Mouse (Mus musculus) cortical plate, adult 2 months (tissue): ENCODE data around the gene Olfr1270. TPM values are rescaled to one million over a fixed set of nuclear protein-coding genes. Genes with fewer than 3 reads are reported as not detected.
"Not testable (repeated sequence)": the region's sequence is repeated elsewhere in the genome, so short reads cannot be mapped to it uniquely, and the experiment has no call there.

Experiments used
- H3K27ac ChIP-seq: fragments of 200-500 bp; 2 replicates; pipeline ENCODE4 v1.5.1; 2012; ENCODE audit warnings: low read length, control low read depth, inconsistent platforms; ENCODE audit not compliant: insufficient read depth
- H3K4me1 ChIP-seq: fragments of 200-500 bp; 2 replicates; pipeline ENCODE4 v1.6.1; 2011; ENCODE audit warnings: low read length; ENCODE audit not compliant: control insufficient read depth, insufficient read depth
- H3K4me3 ChIP-seq: fragments of 200-500 bp; 2 replicates; pipeline ENCODE4 v1.5.1; 2011; ENCODE audit warnings: mild to moderate bottlenecking, low read length, control low read depth; ENCODE audit not compliant: insufficient read depth
- CTCF ChIP-seq: fragments of 200-500 bp; IDR thresholded peaks from 2 replicates; pipeline ENCODE4 v1.5.1; 2011; ENCODE audit warnings: mild to moderate bottlenecking, control low read depth, low read length; ENCODE audit not compliant: insufficient read depth; ENCODE audit errors: extremely low read depth
- POLR2A ChIP-seq: fragments of 200-500 bp; IDR thresholded peaks from 2 replicates; pipeline ENCODE4 v1.6.1; 2011; ENCODE audit warnings: mild to moderate bottlenecking, low read length, control low read depth; ENCODE audit not compliant: insufficient read depth; ENCODE audit errors: extremely low read depth
- polyA plus RNA-seq: library from polyadenylated mRNA; depleted of rRNA; stranded (reverse); fragments of >200 nt; gene quantifications from 2 replicates; pipeline ENCODE4 v1.2.3, GENCODE M21; 2012; rRNA removed

The Olfr1270 gene
- not detected in 2 replicates for polyA plus RNA-seq

DNA sequence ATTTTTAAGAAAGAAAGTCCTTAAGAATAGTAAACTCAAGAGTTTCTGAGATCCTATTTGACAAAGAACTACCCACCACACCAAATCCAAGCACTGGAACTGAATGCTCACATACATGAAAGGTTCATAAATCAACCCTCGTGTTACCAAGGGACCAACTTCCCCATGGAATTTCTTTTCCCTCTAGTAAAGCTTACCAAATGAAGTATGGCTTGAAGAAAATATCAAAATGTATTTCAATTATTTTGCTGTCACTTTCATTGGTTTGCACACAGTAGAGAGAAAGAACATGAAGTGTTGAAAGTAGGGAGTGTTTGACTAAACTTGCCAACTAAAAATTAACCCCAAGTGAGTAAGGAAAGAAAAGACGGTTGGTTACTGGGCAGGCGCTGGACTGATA lies at the start of gene Olfr1270:
TSS of gene Olfr1270 (minus strand) at position 101 of the 400 bp plus-strand sequence.
- no peak within 1 kb of the TSS for H3K4me3 ChIP-seq
- H3K4me1 ChIP-seq, result no peaks in the 10 kb centered on the region
- H3K27ac ChIP-seq, result no peak within 1 kb of the TSS
- no peak for TF ChIP-seq CTCF
- TF ChIP-seq POLR2A, result no peak

DNA sequence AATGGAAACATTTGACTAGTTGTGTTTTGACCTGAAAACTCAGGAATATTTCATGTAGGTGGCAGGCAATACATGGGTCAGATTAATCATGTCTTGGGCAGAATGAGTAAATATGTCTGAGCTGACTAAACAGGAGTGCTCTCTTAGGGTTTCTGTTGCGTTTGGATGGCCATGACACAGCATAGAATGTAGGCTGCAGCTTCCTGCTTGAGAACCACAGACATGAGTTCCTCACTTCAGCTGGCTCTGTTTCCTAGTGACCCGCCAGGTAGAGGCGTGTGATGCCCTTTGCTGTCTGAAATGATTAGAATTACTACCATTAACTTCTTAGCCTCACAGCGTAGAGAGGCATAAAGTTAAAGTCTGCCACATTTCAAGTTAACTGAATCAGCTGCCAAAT lies 46.7 kb upstream of the Olfr1270 start:
- H3K4me1 ChIP-seq, H3K27ac ChIP-seq, H3K4me3 ChIP-seq: not testable (repeated sequence)

DNA sequence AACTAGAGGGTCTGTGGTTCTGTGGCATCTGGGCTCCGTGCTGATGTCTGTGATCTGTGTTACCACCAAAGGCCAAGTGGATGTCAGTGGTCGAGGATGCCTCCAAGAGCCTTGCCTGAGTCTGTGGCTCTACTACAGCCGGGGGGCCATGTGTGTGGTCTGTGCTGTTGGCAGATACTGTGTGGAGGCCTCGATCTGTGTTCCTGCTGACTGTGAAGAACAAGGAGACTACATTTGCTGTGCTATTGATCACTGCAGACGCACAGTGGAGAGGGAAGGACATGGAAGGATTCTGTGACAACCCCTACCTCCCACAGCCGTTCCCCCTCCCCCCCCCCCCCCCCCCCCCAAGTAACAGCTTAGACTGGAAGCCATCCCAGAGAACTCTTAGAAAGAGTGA lies 42.4 kb upstream of the Olfr1270 start:
- not testable (repeated sequence) for H3K27ac ChIP-seq, H3K4me1 ChIP-seq, H3K4me3 ChIP-seq

DNA sequence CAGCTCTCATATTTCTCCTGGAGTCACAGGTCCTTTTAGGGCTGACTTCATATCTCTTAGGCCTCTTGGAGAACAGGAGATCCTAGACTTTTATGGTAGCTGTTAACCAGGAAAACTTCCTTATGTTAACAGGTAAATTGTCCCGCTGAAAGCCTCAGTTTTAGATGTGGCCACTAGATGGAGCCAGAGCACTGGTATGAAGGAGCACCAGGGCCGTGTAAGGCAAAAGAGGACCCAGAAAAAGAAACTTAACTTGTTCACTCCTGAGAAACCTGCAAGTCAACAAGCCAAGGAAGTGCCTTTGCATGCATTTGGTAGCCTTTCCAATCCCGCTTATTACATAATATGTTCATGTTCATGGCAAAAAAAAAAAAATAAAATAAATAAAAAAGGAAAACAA lies 41.9 kb upstream of the Olfr1270 start:
- not testable (repeated sequence) for H3K4me1 ChIP-seq, H3K27ac ChIP-seq, H3K4me3 ChIP-seq

DNA sequence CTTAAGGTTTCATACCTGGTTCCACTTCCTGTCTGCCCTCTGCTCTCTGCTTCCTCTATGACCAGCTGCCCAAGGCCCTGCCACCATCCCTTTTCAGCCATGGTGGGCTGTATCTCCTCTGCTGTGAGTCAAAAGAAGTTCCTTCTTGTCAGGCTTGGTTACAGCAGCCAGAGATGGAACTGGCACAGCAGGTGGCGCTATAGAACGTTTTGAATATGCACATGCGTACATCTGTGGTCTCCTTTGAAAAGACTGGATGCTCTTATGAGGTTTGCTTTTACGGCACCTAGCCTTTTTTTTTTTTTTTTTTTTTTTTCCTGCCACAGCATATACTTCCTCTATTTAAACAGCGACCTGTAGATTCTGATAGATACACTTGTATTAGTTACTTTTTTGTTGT lies 34.2 kb upstream of the Olfr1270 start:
- H3K27ac ChIP-seq, H3K4me1 ChIP-seq, H3K4me3 ChIP-seq: not testable (repeated sequence)

DNA sequence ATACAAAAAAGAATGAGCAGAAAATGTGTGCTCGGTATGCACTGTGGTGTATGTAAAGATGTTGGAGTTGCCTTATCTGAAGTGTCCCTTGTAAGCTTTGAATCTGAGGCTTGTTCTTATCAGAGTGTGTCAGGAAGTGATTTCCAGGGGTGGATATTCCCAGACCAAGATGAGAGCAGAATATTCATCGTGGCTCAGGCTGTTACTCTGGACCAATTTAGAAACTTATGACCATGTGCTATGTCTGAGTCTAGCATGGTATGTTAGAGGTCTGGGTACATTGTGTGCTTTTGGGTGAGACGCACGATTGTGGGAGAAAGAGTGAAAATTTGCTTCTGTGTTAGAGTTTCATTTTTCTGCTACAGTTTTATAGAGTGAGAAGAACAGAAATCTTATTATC lies 33.2 kb upstream of the Olfr1270 start:
- not testable (repeated sequence) for H3K27ac ChIP-seq, H3K4me1 ChIP-seq, H3K4me3 ChIP-seq

DNA sequence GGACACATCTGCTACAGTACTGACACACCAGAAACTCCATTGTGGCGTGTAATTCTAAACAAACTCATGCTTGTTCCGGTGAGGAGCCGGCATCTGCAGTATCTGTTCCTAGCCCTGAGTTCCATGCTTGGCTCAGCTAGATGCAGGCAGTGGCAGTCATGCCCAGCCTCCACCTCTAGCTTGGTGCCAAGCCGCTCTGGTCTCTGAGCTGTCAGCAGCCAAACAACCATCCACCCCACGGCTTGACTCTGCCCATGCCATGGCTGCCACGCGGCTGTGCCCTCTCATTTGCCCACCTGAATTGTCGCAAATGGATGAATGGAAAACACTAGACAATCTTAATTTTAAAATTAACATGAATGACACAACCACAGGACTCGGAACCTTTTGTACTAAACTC lies 1.0 kb upstream of the Olfr1270 start:
- H3K4me1 ChIP-seq, result no peaks in the 10 kb centered on the region
- no peak overlapping the region for H3K27ac ChIP-seq
- H3K4me3 ChIP-seq, result no peak overlapping the region
- TF ChIP-seq POLR2A, result no peak
- TF ChIP-seq CTCF, result no peak

DNA sequence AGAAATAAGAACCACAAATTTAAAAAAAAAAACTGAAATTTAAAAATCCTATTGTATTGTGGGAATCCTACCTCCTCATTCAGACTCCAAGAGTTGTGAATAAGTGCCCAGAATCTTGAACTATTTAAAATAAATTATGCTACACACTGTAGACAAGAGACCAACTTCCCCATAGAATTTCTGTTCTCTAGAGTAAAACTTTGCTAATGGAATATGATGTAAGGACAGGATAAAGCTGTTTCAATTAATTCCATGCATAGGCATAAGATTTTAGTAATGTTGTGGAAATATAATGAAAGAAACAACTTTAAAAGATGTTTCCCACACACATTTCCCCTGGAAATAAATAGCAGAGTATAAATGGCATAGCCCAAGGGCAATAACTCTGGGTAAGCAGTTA lies 10.7 kb downstream of the Olfr1270 start, which contains the start of gene Olfr32:
TSS of gene Olfr32 (minus strand) at position 101 of the 400 bp plus-strand sequence.
- no peak for TF ChIP-seq CTCF
- H3K4me1 ChIP-seq, result no peaks in the 10 kb centered on the region

DNA sequence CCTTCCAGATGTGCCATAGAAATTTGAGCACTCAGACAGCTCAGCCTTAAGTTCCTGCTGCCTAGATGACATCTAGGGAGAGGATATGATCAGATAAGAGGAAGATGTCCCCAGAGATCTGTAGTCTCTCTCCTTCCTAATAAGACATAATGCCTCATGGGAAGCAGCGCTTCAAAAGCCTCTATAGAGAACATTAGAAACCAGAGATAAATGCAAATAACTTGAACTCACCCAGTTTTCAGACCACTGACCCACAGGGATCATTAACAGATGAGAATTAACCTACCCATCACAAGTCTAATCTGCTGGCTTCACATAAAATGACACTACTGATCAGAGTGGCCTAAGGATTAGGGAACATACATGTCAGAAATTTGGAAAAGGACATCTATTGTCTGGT lies 31.6 kb downstream of the Olfr1270 start, which contains the start of gene Olfr1269:
TSS of gene Olfr1269 (minus strand) at position 101 of the 400 bp plus-strand sequence.
- TF ChIP-seq POLR2A, result no peak
- no peak for TF ChIP-seq CTCF
- Histone ChIP-seq H3K27ac (no peak within 1 kb of the TSS), H3K4me1 (no peaks in the 10 kb centered on the region), H3K4me3 (no peak within 1 kb of the TSS)

More for the DNA sequence above, 10.7 kb downstream of the Olfr1270 start, which contains the start of gene Olfr32:
- Histone ChIP-seq H3K27ac (no peak within 1 kb of the TSS), H3K4me3 (no peak within 1 kb of the TSS)

Other genes with a start within 250 kb of the Olfr1270 start
- gene Olfr1258, start 225.8 kb downstream of the Olfr1270 start, polyA plus RNA-seq, result not detected in 2 replicates
- gene Olfr1259, start 204.4 kb downstream of the Olfr1270 start, polyA plus RNA-seq, result not detected in 2 replicates
- gene Olfr1260, start 178.8 kb downstream of the Olfr1270 start, polyA plus RNA-seq, result not detected in 2 replicates
- gene Olfr1261, start 161.9 kb downstream of the Olfr1270 start, polyA plus RNA-seq, result not detected in 2 replicates
- gene Olfr1262, start 152.9 kb downstream of the Olfr1270 start, polyA plus RNA-seq, result not detected in 2 replicates
- gene Olfr1263, start 141.0 kb downstream of the Olfr1270 start, polyA plus RNA-seq, result not detected in 2 replicates
- gene Olfr1264, start 127.5 kb downstream of the Olfr1270 start, polyA plus RNA-seq, result not detected in 2 replicates
- gene Olfr1265, start 117.8 kb downstream of the Olfr1270 start, polyA plus RNA-seq, result not detected in 2 replicates
- gene Olfr140, start 89.5 kb downstream of the Olfr1270 start, polyA plus RNA-seq, result not detected in 2 replicates
- not detected in 2 replicates for gene Olfr1269, start 31.7 kb downstream of the Olfr1270 start, polyA plus RNA-seq
- not detected in 2 replicates for gene Olfr32, start 10.8 kb downstream of the Olfr1270 start, polyA plus RNA-seq
- gene Olfr1506, start 71.4 kb upstream of the Olfr1270 start, polyA plus RNA-seq, result not detected in 2 replicates
- gene Olfr142, start 104.5 kb upstream of the Olfr1270 start, polyA plus RNA-seq, result not detected in 2 replicates
- not detected in 2 replicates for gene Olfr1271, start 117.9 kb upstream of the Olfr1270 start, polyA plus RNA-seq
- not detected in 2 replicates for gene Olfr1272, start 139.8 kb upstream of the Olfr1270 start, polyA plus RNA-seq
- not detected in 2 replicates for gene Gm13769, start 169.1 kb upstream of the Olfr1270 start, polyA plus RNA-seq
- not detected in 2 replicates for gene Olfr1274-ps, start 245.6 kb upstream of the Olfr1270 start, polyA plus RNA-seq